Mouse (Mus musculus): Measurements from ENCODE around the gene Mvb12a. TPM values are rescaled to one million over a fixed set of nuclear protein-coding genes. Genes with fewer than 3 reads are reported as not detected.
A peak's percentile ranks its signal among the peaks of the same experiment; 100 is the strongest.

Gene Mvb12a
- total RNA-seq, 2 experiments from 2014 or later, result 28.8 to 29.7 TPM

DNA sequence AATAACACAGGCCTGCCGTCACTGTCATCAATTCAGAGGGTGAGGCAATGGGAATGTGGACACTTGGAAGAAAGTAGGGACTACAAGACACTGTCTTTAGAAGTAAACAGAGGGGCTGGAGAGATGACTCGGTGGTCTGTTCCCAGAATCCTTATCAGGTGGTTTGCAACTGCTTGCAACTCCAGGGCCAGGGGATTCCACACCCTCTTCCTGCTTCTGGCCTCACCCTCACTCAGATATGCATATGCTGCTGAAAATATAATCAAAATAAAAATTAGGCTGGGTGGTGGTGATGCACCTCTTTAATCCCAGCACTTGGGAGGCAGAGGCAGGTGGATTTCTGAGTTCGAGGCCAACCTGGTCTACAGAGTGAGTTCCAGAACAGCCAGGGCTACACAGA lies 17.3 kb downstream of the Mvb12a start:
- intact Hi-C loops (cut with DNase I), result loop anchor here (2.0 kb wide), 1 partner anchor 73 kb away; no protein-coding TSS in a partner anchor

DNA sequence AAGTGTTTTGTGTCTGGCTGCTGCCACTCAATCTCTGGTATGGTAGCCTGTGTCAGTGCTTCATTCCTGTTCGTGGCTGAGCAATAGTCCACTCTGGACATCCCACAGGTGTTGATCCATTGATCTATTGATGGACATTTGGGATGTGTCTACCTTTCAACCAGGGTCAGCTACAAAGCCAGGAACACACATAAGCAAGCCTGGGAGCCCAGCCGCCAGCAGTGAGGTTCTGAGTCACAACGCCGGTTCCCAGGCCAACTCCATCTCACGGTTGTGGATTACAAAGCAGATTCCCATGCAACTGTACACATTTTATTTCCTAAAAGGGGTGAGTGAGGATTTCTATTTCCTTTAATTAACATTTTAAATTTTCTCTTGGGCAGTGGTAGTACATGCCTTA lies 18.0 kb downstream of the Mvb12a start:
- DNase-seq, result no peak
- intact Hi-C loops (cut with DNase I), result loop anchor here (1.0 to 2.0 kb wide), 3 partner anchors 36 to 100 kb away; no protein-coding TSS in a partner anchor

More for the DNA sequence above, 17.3 kb downstream of the Mvb12a start:
- no peak for DNase-seq

DNA sequence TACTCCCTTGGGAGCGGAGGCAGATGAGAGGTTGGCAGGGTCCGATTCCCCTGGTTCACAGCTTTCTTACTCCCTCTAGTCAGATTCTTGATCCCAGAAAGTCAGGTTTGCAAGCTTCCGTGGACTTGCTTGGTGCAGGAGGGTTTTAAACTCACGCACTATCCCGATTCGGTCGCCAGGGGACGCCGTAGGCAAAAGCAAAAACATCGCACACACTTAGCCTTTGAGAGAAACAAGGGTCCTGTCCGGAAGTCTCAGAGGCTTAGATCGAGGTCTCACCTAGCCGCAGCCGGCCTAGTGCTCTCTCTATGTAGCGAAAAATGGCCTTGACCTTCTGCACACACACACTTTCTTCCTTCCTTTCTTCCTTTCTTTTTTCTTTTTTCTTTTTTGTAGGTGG lies 18.7 kb downstream of the Mvb12a start:
- intact Hi-C loops (cut with DNase I), result loop anchor here (1.0 to 2.0 kb wide), 3 partner anchors 35 to 99 kb away; no protein-coding TSS in a partner anchor
- peak; percentile 64 to 74 for DNase-seq

- peak; percentile 89 to 95 for DNase-seq
- intact Hi-C loops (cut with DNase I), result no loop called here
Observed at GRCm38 (mm10) chr8:71562751-71563150, 20.0 kb downstream of the Mvb12a start.

- DNase-seq, result no peak
- intact Hi-C loops (cut with DNase I), result no loop called here
Observed at GRCm38 (mm10) chr8:71563992-71564391, 21.3 kb downstream of the Mvb12a start.

DNA sequence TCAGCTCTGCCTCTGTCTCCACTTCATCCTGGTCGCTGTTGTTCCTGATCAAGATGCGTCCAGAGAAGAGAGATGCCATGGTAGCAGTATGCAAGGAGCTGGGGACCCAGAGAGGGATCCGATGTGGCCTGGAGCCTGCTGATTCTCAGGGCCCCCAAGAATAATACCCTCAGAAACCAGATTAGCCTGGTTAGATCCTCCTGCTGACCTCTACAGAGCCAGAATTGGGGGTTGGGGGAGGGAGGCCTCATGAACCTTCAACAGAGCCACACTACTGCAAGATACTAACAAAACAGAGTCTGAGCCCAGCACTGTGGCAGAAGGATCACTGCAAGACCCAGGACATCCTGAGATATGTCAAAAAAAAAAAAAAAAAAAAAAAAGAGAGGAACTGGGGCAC lies 23.8 kb downstream of the Mvb12a start, which contains the start of gene Nxnl1:
Nxnl1 (minus strand) TSS at position 101 of the 400 bp plus-strand sequence.
- intact Hi-C loops (cut with DNase I), result no loop called here
- no peak for DNase-seq

DNA sequence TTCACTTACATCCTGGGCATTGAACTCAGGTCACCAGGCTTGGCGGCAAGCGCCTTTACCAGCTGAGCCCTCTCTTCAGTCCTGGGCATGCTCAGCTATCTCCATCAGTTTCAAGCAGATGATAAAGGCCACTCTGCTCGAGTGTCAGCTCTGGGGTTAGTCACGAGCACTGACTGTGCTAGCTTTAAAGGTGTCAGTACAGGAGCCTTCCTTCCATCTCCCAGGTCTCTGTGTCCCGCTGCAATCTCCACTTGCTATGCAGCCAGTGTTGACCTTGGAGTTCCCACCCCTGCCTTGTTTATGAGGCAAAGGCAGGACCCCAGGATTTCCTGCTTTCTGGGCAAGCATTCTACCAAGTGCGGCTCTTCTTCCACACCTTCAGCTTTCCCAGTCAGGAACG lies 24.9 kb downstream of the Mvb12a start:
- intact Hi-C loops (cut with DNase I), result no loop called here
- DNase-seq, result no peak

DNA sequence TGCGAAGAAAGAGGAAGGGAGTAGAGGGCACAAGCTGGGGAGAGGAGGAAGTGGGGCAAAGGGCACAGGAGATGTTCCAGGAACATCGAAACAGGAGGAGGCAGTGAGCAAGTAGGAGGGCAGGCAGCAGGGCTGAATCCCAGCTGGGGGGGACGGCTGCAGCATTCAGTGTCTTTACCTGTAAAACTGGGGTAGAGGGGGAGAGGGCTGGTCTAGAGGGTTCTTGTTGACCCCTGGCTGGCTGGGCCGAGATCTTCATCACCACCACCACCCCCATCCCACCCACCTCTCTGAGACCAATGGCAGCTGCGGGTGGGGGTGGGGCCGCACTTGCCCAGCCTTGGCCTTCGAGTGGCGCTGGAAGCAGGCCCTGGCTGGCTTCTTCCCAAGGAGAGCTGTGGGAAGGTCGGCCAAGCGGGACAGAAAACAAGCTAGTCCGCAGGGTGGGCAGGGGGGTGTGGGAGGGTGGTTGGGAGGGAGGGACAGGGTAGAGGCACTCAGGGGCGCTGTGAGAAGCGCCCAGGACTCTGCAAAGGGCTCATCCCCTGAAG lies 25.7 kb downstream of the Mvb12a start, which contains the start of gene Slc27a1:
Slc27a1 (plus strand) TSS at position 496 of the 551 bp plus-strand sequence.
- DNase-seq, result peak; percentile 81 to 90
- intact Hi-C loops (cut with DNase I), result no loop called here

- DNase-seq, result no peak
- intact Hi-C loops (cut with DNase I), result no loop called here
Observed at GRCm38 (mm10) chr8:71568941-71569340, 26.2 kb downstream of the Mvb12a start.

DNA sequence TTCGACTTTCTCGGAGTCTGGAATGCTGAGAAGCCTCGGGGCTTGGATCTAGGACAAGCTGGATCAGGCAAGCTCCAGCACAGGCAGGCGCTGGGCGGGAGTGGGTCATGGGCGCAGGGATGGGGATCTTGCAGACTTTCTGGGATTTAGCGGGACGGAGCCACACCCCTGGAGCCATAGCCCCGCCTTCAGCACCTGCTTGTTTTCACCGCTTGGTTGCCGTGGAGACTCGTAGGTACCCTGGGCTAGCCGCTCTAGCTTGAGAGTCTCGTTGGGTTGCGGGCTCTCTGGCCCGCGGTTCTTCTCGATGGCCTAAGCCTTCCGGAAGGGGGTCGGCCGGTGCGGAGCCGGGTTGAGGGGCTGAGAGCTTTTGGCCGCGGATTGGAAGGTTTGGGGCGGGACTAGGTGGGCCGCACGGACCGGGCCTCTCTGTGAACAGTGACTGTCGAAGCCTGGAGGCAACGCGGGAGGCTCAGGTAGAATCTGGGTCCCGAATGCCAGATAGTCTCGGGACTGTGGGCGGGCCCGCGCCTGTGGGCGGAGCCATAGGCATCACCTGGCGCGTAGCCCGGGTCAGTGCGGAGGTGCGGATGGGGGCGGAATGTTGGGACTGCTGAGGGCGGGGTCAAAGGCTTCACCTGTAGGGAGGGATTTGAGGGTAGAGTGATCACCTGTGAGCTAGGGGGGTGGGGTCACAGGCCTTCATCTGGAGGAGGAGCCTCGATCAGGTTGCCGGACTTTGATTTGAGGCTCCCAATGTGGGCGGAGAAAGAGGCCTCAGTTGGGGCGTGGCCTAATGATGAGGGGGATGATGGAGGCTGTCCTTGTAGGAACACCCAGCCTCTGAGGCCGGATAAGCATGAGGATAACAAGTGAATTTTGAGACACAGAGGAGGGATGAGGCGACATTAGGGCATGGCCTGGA lies 26.9 kb downstream of the Mvb12a start:
- peak; percentile 75 to 83 for DNase-seq
- intact Hi-C loops (cut with DNase I), result no loop called here

- DNase-seq, result peak; percentile 81
- intact Hi-C loops (cut with DNase I), result no loop called here
Observed at GRCm38 (mm10) chr8:71570291-71570954, 27.7 kb downstream of the Mvb12a start.

DNA sequence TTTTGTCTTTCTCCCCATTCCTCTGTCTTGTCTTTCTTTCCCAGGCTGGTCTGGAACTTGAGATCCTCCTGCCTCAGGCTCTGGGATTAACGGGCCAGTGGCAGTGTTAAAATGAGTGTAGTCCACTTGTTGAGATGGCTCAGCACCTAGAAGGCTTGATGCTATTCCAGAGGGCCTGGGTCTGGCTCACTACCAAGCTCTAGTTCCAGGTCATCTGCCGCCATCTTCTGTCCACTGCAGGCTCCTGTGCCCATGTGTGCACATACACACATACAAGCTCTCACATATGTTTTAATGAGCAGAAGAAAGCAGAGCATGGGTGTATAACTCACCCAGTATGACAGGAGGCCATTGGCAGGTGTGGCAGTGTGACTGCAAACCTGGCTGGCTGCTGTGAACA lies 29.4 kb downstream of the Mvb12a start:
- intact Hi-C loops (cut with DNase I), result no loop called here
- no peak for DNase-seq

DNA sequence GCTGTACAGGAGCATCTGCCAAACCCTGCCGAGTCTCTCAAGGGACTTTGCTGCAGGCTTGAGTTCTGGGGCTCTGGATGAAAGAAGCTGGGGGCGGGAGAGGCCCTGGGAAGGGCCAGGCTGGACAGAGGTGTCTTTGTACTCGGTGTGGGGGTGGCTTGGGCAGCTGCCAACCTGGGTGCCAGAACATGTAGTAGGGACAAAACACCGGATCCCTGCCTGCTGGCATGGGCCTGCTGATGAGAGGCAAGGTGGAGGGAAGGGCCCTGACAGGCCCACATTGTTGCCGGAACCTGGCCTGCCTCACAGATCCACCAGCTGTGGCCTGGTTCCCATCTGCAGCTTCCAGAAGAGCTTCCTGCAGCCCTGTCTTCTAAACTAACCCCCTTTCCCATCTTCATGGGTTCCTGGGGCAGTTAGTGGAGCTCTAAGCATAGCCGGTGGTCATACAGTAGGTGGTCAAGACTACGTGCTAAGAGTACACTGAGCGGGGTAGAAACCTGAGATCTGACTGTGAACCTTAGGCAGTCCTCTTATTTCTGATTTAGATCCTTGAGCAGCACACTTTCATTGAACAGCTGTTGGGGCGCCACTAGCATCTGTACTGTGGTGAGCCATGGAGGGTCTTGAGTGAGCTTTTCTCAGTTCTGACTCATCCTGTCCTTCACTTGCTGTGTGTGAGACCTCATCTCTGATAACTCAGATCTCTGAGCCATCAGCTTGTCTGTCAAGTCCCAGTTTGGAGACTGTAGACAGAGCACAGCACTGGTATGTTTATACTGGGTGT lies 30.3 kb downstream of the Mvb12a start:
- peak; percentile 72 to 81 for DNase-seq
- intact Hi-C loops (cut with DNase I), result no loop called here

- intact Hi-C loops (cut with DNase I), result no loop called here
- DNase-seq, result peak in 1 of 2 experiments; percentile 48
Observed at GRCm38 (mm10) chr8:71574426-71574825, 31.7 kb downstream of the Mvb12a start.

DNA sequence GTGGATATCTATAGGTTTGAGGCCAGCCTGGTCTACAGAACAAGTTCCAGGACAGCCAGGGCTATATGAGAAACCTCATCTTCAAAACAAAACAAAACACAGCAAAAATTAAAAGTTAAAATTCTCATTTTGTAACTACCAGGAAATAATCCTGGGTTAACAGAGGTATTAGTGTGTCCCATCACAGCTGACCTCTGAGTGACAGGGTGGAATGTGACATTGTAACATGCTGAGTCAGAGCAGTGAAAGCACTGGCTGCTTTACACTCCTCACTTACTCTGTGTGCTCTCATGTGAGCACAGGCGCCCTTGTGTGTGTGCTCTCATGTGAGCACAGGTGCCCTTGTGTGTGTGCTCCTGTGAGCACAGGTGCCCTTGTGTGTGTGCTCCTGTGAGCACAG lies 32.3 kb downstream of the Mvb12a start:
- no peak for DNase-seq
- intact Hi-C loops (cut with DNase I), result no loop called here

- no peak for DNase-seq
- intact Hi-C loops (cut with DNase I), result no loop called here
Observed at GRCm38 (mm10) chr8:71577856-71578387, 35.2 kb downstream of the Mvb12a start.

- DNase-seq, result no peak
- intact Hi-C loops (cut with DNase I), result no loop called here
Observed at GRCm38 (mm10) chr8:71579009-71579408, 36.3 kb downstream of the Mvb12a start.

DNA sequence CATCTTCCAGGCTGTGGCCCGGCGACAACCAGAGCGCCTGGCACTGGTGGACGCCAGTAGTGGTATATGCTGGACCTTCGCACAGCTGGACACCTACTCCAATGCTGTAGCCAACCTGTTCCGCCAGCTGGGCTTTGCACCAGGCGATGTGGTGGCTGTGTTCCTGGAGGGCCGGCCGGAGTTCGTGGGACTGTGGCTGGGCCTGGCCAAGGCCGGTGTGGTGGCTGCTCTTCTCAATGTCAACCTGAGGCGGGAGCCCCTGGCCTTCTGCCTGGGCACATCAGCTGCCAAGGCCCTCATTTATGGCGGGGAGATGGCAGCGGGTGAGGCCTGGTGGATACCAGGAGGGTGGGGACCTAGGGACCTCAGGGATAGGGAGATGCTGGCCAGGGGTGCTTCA lies 36.8 kb downstream of the Mvb12a start:
- DNase-seq, result peak; percentile 63 to 78
- intact Hi-C loops (cut with DNase I), result no loop called here

DNA sequence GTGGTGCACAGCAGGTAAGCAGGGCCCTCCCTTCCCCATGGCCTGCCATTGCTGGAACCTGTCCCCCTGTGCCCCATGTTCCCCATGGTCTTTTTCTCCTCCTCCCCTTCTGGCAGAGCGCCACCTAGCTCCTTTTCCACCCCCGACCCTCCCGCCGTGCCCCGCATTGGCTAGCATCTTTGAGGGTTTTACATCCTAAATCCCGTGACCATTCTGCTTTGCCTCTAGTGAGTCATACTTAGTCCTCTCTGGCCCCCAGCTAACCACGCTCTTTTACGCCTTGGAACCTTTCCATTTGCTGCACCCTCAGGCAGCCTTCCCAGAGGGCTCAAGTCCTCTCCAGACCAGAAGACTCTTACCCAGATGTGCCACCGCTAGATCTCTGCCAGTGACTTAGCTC lies 37.5 kb downstream of the Mvb12a start:
- DNase-seq, result no peak
- intact Hi-C loops (cut with DNase I), result no loop called here

DNA sequence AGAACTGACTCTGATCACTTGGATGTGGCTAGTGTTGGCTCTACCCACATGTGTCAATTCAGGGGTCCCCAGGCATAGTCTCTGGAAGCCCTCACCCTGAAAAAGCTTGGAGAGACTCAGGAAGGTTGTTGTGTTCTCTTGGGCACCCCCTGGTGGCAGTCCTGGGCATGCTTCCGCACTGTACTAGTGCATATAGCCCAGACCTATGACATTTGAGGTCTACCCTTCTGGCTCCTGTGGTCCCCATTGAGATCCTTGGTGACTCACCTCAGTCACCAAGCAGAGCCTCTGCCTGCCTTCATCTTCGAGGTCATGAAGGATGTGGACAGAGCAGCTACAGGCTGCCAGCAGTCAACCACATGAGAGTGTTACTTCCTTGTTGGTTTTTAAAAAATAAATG lies 44.2 kb downstream of the Mvb12a start:
- intact Hi-C loops (cut with DNase I), result no loop called here

More for the DNA sequence above, 44.2 kb downstream of the Mvb12a start:
- DNase-seq, result peak; percentile 55 to 68
